Mouse (Mus musculus) layer of hippocampus, adult 18-20 months (tissue): ENCODE measurements around the gene Fscb. TPM values are rescaled to one million over a fixed set of nuclear protein-coding genes. Genes with fewer than 3 reads are reported as not detected.

Experiments used
- DNase-seq, 2 experiments: peaks; one replicate each; pipeline ENCODE4 v3.0.0; 2022; ENCODE audit warnings: low spot score in 2 of 2
- long read RNA-seq: library from polyadenylated mRNA; stranded (forward); transcript quantifications from one replicate; pipeline ENCODE4 v2.0.0, GENCODE M21; 2021
- total RNA-seq, 2 experiments: library from RNA; stranded (reverse); gene quantifications; 2 replicates each; pipeline ENCODE4 v1.2.3; 2021

Gene Fscb
- total RNA-seq: not detected
- long read RNA-seq: 0 reads

DNA sequence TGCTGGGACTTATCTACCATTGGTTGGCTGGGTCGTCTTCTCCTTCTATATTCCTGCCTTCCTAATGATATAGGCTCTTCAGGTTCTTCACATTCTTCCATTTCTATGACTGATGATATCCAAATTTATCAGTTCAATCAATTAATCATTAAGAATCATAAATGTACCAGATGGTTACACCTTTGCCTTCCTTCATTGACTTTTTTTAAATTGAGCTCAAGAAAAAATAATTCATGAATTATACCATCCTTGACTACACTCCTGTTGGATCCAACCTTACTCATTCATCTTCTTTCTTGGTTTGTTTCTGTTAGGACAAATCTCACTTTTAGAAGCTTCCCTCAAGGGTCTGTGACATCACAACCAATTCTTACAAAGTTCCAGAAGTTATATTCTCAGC lies at the start of gene Fscb:
Gene Fscb (minus strand): TSS at position 101 of the 400 bp plus-strand sequence.
- no peak for DNase-seq

DNA sequence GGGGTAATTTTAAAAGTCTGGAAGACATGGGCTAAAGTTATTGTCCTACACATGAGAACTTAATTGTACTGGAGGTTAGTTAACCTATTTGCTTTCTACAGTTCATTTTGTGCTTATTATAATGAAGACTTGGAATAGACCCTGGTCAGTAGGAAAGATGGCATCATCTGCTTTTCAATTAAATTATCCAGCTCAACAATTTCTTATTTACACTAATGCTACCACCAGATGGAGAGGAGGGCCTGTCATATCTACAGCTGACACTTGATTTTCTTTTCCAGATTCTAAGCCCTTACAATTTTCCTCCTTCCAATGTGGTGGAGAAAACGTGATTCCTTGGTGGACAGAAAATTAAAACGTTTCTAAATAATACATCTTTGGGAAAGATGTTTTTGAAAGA lies 42.3 kb upstream of the Fscb start:
- no peak for DNase-seq

DNA sequence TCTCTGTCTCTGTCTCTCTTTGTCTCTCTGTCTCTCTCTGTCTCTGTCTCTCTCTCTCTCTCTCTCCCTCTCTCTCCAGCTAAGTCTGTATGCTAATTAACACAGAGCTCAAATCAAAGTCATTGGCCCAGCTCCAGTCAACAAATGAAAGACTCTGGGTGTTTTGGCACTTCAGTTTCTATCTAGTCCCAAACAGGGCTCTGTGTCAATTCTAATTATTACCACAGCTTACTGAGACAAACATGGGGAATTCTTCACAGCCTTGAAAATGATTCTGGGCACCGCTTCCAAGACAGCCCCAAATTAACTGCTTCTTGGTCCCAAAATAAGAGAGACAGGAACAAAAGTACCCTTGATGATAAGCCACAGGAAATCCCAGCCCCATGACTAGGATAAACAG lies 38.9 kb upstream of the Fscb start:
- DNase-seq: peak in 1 of 2 experiments; percentile 4

DNA sequence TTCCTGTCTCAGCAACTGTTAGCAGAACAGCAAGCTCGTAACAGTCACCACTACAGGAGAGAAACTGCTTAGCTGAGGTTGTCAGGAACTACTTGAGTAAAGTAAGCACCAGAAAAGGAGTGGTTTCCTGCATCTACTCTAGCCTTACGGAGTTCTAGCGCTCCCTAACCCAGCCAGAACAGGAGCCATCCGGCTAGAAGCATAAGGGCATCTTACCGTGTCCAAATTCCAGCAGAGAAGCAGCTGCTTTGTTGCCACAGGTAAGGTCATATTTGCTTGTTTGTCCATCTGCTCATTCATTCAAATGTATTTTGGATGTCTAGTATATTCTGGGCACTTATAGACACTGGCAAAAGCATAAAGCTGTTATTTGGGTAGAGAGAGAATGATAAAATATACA lies 23.2 kb upstream of the Fscb start:
- no peak for DNase-seq

DNA sequence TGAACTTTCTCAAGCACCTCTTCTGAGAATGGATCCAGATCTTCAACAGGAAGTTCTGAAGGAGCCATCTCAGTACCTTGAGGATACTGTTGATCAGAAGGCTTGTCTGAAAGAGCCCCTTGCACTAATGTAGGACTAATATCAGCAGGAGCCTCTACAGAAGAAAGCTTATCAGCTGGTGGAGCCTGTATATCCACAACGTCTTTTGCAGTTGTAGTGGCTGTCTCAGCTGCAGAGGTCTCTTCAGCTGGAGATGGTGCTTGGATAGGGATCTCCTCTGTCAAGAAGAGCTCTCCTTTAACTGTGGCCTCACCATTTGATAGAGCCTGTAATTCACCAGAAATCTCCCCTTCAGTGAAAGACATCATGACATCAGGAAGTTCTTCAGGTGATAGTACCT lies 875 bp downstream of the Fscb start:
- DNase-seq: no peak

DNA sequence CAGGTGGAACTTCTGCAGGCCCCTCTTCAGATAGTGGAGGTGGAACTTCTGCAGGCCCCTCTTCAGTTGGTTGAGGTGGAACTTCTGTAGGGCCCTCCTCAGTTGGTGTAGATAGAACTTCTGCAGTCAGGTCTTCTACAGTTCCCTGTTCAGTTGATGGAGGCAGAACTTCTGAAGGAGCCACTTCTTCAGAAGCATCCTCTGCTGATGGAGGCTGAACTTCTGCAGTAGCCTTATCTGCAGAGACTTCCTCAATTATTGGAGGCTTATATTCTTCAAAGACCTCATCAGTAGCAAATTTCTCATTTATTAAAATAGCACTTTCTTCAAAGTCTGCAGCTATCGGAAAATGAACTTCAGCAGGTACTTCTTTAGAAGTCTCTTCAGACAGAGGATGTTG lies 1.4 kb downstream of the Fscb start:
- DNase-seq: no peak

DNA sequence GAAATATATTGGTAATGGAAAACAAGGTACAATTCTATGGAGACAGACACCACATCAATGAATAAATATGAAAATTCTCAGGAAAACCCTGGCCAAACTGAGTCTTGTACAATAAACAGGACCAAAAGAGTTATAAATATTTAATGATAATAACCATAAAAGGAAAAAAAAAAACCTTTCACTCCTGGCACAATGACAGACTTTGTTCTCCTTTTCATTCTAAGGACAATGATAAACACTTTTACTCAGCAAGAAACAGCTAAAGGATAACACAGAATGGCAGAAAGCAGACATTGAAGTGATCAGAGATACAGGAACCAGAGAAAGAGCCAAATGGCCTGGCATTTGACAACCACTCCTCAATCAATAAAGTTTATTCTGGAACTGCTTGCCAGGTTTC lies 19.3 kb downstream of the Fscb start:
- DNase-seq: no peak

DNA sequence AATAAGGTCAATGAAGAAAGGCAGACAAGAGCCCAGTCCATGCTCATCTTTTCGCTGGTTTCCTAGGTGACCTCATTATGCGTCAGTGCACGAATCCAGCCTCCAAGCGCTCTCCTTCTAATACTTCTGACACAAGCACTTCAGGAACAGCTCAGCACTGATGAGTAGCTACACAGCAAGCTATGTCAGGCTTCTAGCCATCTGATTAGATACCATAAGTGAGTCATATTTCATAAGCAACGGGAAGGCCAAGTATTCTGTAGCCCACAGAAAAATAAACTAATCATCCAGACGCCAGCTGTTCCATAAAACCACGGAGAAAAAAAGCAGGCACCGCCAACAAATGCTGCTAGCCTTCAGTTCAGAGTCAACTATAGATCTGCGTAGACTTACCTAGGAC lies 24.6 kb downstream of the Fscb start:
- peak; percentile 18 to 22 for DNase-seq

DNA sequence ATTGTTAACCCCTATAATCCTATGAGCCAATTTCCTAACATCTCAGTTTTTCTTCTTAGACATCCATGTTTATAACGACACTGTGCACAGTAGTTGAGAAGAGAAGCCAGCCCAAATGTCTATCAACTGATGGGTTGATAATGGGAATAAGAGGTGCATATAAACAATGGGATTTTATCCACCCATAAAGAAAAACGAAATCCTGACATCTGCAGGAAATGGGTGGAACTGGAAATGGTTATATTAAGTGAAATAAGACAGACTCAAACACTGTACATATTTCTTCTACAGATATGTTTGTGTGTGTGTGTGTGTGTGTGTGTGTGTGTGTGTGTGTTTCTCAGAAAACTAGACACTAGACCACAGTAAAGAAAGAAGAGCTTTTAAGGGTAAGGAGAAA lies 37.8 kb downstream of the Fscb start:
- peak in 1 of 2 experiments; percentile 17 for DNase-seq
